Mouse (Mus musculus) bone marrow macrophage, adult 2 months (primary cell): ENCODE measurements around the gene Lrrc28.

Source experiments
- CTCF ChIP-seq: IDR thresholded peaks from 2 replicates; pipeline ENCODE4 v1.5.1; 2012; ENCODE audit warnings: low read depth, mild to moderate bottlenecking, low read length, moderate library complexity
- POLR2A ChIP-seq: IDR thresholded peaks from 2 replicates; pipeline ENCODE4 v1.6.1; 2012; ENCODE audit warnings: mild to moderate bottlenecking, low read depth, low read length, borderline replicate concordance

GRCm38 (mm10) chr7:67654668-67655067 lies 9.6 kb upstream of the Lrrc28 start:
- TF ChIP-seq POLR2A (no peak), CTCF (no peak)
